Mouse (Mus musculus) heart, adult 2 months (tissue): Measurements from ENCODE around the gene Gm10959. TPM values are rescaled to one million over a fixed set of nuclear protein-coding genes. Genes with fewer than 3 reads are reported as not detected.

Experiments
- DNase-seq, 2 experiments: peaks; one replicate each; pipeline ENCODE4 v3.0.0; 2021
- H3K27ac ChIP-seq: fragments of 200-600 bp; 2 replicates; pipeline ENCODE4 v1.8.1; 2022
- H3K27me3 ChIP-seq: fragments of 200-500 bp; 2 replicates; pipeline ENCODE4 v1.6.1; 2012; ENCODE audit warnings: mild to moderate bottlenecking, low read length, inconsistent platforms, mixed read lengths; ENCODE audit not compliant: control insufficient read depth, insufficient read depth
- H3K36me3 ChIP-seq: fragments of 200-500 bp; 2 replicates; pipeline ENCODE4 v1.6.1; 2012; ENCODE audit warnings: low read length, inconsistent platforms; ENCODE audit not compliant: control insufficient read depth, insufficient read depth
- H3K4me1 ChIP-seq: fragments of 200-500 bp; 2 replicates; pipeline ENCODE4 v1.6.1; 2011; ENCODE audit warnings: low read length; ENCODE audit not compliant: control insufficient read depth, insufficient read depth
- H3K4me3 ChIP-seq: fragments of 200-600 bp; 2 replicates; pipeline ENCODE4 v1.8.1; 2022
- H3K79me2 ChIP-seq: fragments of 200-500 bp; replicated peaks from 2 replicates; pipeline ENCODE4 v1.6.1; 2012; ENCODE audit warnings: mild to moderate bottlenecking, inconsistent platforms, low read length, moderate library complexity, mixed read lengths; ENCODE audit not compliant: control insufficient read depth, insufficient read depth
- H3K9ac ChIP-seq: fragments of 200-500 bp; 2 replicates; pipeline ENCODE4 v1.6.1; 2012; ENCODE audit warnings: low read depth, mild to moderate bottlenecking, control low read depth, inconsistent platforms, low read length, mixed read lengths
- CTCF ChIP-seq: fragments of 200-600 bp; IDR thresholded peaks from 2 replicates; pipeline ENCODE4 v1.8.1; 2022; ENCODE audit warnings: antibody characterized with exemption, mild to moderate bottlenecking, moderate library complexity
- EP300 ChIP-seq: fragments of 200-500 bp; IDR thresholded peaks from 2 replicates; pipeline ENCODE4 v1.6.1; 2011; ENCODE audit warnings: low read depth, low read length, control low read depth; ENCODE audit not compliant: insufficient read depth
- POLR2A ChIP-seq: fragments of 200-500 bp; IDR thresholded peaks from 2 replicates; pipeline ENCODE4 v1.6.1; 2011; ENCODE audit warnings: mild to moderate bottlenecking, low read depth, low read length, control low read depth; ENCODE audit not compliant: insufficient read depth
- WGBS: fragments of 180-500 bp; shearing (Covaris S2); methylation state at CpG from one replicate; pipeline ENCODE4 v1.1.7; 2018; 5-methylcytosine and 5-hydroxymethylcytosine counted together
- intact Hi-C: fragments of 180-260 bp; cut with DNase I; formaldehyde crosslinking; loops from one replicate; pipeline ENCODE4 v1.15.1; 2025
- polyA plus RNA-seq: library from polyadenylated mRNA; depleted of rRNA; stranded (reverse); fragments of >200 nt; gene quantifications from 2 replicates; pipeline ENCODE4 v1.2.3, GENCODE M21; 2012
- total RNA-seq, 2 experiments: library from RNA; stranded (reverse); gene quantifications; 2 replicates each; pipeline ENCODE4 v1.2.3; 2021

Gm10959 gene
- total and polyA plus RNA-seq, 3 experiments: not detected

DNA sequence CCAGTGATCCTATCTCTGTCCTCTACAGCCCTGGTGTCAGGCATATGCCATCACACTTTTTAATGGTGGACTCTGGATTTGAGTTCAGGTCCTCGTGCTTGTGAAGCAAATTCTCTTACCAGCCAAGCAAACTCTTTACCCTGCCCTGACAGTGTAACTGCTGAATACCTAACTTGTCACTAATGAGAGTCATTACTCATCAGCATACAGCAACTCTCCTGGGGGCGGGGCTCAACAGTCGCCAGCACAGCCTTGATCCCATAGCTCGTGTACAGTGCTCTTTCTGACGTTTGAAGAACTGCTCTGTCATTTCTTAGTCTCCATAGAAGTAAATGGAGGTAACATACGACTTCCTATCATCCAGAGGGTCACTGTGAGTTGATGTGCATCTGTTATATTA lies 20.9 kb downstream of the Gm10959 start:
- H3K4me3 ChIP-seq: no peak overlapping the region
- intact Hi-C loops: no loop called here
- no peak for TF ChIP-seq POLR2A
- no peak for TF ChIP-seq EP300
- TF ChIP-seq CTCF: no peak
- no peak overlapping the region for H3K9ac ChIP-seq
- H3K79me2 ChIP-seq: no peaks in the 10 kb centered on the region
- 56% methylated on average over 6 of the region's 6 CpGs for WGBS
- H3K4me1 ChIP-seq: no peaks in the 10 kb centered on the region
- no peaks in the 10 kb centered on the region for H3K27me3 ChIP-seq
- no peak for DNase-seq
- H3K27ac ChIP-seq: no peak overlapping the region
- H3K36me3 ChIP-seq: no peaks in the 10 kb centered on the region

DNA sequence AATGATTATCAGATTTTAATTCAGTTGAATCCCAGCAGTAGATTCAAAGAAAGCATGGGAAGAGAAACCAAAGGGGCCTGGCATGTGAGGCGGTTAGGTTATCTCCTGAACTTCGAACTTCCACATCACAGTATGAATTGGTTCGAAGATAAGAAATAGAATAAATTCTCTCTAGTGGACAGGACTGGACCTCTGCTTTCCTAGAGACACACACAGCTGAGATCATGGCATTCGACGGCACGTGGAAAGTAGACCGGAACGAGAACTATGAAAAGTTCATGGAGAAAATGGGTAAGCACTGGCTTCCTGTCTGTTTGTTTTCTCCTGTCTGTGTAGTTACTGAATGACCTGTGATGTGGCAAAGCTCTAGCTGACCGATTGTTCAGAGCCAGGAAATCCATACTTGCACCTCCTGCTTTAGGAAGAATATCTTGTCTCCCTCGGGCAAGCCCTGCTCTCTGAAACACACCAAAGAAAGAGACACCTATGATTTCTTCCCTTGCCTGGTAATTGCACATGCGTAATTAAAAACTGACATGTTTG lies 23.9 kb downstream of the Gm10959 start:
- no peak for TF ChIP-seq POLR2A
- no peak for TF ChIP-seq CTCF
- TF ChIP-seq EP300: no peak
- no peaks in the 10 kb centered on the region for H3K36me3 ChIP-seq
- intact Hi-C loops: no loop called here

DNA sequence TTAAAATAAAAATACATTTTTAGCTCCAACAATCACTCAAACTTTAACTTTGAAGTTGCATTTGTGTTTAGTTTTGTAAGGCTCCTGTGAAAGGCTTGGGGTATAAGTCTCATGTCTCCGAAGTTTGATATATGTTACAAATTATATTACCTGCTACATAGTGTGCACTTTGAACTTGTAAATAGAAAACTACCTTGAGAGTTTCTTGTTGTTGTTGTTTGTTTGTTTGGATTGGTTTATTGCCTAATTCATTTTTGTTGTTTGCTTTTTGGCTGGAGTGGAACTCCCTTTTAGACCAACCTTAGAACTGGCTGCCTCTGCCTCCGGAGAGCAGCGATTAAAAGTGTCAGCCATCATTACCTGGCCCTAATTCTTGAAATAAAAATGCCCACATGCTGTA lies 24.4 kb downstream of the Gm10959 start, which contains the start of gene Fabp2:
TSS of gene Fabp2 (plus strand) at position 301 of the 400 bp plus-strand sequence.
- no peak for TF ChIP-seq POLR2A
- TF ChIP-seq EP300: no peak
- TF ChIP-seq CTCF: no peak
- H3K9ac ChIP-seq: no peak within 1 kb of the TSS
- WGBS: 95% methylated on average over 3 of the region's 3 CpGs
- H3K27ac ChIP-seq: no peak within 1 kb of the TSS
- no peak for DNase-seq
- H3K4me3 ChIP-seq: no peak within 1 kb of the TSS
- H3K27me3 ChIP-seq: no peaks in the 10 kb centered on the region
- H3K79me2 ChIP-seq: no peaks in the 10 kb centered on the region
- H3K4me1 ChIP-seq: no peaks in the 10 kb centered on the region
- intact Hi-C loops: no loop called here
- no peaks in the 10 kb centered on the region for H3K36me3 ChIP-seq

More for the DNA sequence above, 23.9 kb downstream of the Gm10959 start:
- Histone ChIP-seq H3K9ac (no peak overlapping the region), H3K79me2 (no peaks in the 10 kb centered on the region), H3K27me3 (no peaks in the 10 kb centered on the region), H3K4me1 (no peaks in the 10 kb centered on the region), H3K4me3 (no peak overlapping the region), H3K27ac (no peak overlapping the region)
- no peak for DNase-seq
- WGBS: 52% methylated on average over 11 of the region's 11 CpGs

DNA sequence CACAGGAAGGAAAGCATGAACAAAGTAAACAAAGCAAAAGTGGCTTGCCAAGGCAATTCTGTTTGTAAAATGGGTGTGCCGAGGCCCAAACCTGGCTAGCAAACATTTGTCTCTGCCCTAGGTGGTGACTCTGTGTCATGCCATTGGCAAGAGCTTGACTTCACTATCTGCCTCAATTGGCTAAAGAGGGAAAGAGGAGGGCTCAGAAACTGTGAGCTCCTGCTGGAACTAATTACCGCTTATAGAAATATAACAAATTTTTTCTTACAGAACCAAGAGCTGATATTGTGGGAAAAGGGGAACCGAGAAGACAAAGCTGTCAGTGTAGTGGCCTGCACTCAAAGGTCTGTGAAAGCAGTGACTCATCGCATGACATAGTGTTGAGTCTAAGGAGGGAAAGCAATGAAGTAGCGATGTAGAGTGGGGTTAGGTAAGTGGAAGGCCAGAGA lies 30.8 kb downstream of the Gm10959 start:
- Histone ChIP-seq H3K4me1 (no peaks in the 10 kb centered on the region), H3K79me2 (no peaks in the 10 kb centered on the region), H3K36me3 (no peaks in the 10 kb centered on the region), H3K27me3 (no peaks in the 10 kb centered on the region), H3K4me3 (no peak overlapping the region), H3K9ac (no peak overlapping the region), H3K27ac (no peak overlapping the region)
- intact Hi-C loops: no loop called here
- WGBS: 55% methylated on average over 5 of the region's 5 CpGs
- no peak for TF ChIP-seq CTCF
- no peak for TF ChIP-seq EP300
- no peak for TF ChIP-seq POLR2A
- no peak for DNase-seq

DNA sequence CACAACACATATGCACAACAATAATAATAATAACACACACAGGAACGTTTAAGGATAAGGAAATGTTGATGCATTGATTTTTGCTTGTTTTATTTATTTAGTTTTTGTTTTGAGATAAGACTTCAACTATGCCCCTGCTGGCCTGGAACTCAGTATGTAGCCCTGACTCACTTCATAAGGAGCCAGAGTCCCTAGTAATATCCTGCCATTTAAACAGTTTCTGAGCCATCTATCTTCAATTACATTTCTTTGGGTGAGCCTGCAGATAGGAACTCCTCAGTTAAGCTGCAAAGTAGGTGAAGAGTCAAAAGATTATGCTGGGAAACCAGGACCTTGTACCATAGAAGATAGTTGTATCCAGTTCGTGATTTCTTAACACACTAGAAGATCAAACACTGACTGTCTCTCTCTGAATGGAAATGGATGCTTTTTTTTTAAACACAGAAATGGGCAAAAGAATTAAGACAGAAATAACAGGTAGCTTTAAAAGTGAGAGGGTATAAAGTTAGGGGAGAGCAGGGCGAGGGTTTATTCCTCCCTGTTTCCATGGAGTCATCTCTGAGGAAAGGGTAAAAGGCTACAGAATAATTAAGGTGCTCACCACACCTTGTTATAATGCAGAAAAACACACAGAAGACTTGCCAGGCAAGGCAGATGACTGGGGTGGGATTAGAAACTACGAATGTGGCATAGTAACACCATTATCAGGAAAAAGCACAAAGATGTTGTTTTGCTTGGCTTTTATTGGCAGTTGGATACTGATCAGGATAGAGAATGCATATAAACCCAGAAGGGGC lies 31.5 kb downstream of the Gm10959 start:
- Histone ChIP-seq H3K36me3 (no peaks in the 10 kb centered on the region), H3K9ac (no peak overlapping the region), H3K79me2 (no peaks in the 10 kb centered on the region), H3K4me3 (no peak overlapping the region), H3K4me1 (no peaks in the 10 kb centered on the region), H3K27me3 (no peaks in the 10 kb centered on the region), H3K27ac (no peak overlapping the region)
- no peak for DNase-seq
- 64% methylated on average over 4 of the region's 4 CpGs for WGBS
- intact Hi-C loops: no loop called here
- TF ChIP-seq POLR2A (no peak), CTCF (no peak), EP300 (no peak)

DNA sequence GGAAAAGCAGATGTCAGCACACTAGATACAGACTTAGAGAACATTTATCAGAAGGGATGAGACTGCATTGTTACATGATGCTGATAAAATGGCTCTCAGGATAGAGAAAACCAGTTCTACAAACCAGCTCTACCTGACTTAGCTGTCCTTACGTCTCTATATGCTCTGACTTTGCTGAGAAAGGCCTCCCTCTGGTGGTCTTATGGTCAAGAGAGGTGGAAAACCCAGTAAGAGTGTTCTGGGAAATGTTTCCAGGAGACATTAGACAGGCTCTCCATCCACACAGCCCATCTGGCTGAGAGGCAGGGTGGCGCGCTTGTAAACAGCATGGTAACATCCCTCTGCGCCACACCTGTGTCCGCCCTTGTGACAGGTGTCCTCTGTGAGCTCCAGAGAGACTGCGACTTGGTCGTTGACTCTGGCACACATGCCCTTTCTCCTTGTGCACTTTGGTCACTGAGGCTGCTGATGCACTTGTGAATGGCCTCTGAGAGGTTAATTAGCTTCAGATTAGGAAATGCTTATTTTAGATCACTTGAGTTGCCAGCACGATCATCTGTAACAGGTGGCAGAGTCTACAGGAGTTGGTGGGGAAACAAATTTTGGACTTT lies 40.4 kb downstream of the Gm10959 start:
- Histone ChIP-seq H3K4me3 (no peak overlapping the region), H3K27ac (no peak overlapping the region), H3K79me2 (no peaks in the 10 kb centered on the region), H3K36me3 (no peaks in the 10 kb centered on the region), H3K9ac (no peak overlapping the region), H3K27me3 (no peaks in the 10 kb centered on the region), H3K4me1 (no peaks in the 10 kb centered on the region)
- intact Hi-C loops: no loop called here
- 84% methylated on average over 8 of the region's 8 CpGs for WGBS
- TF ChIP-seq POLR2A: no peak
- DNase-seq: no peak
